Mouse (Mus musculus): ENCODE measurements around the gene Zkscan6. TPM values are rescaled to one million over a fixed set of nuclear protein-coding genes. Genes with fewer than 3 reads are reported as not detected.

Gene Zkscan6
- polyA plus RNA-seq, 1 experiment, result 3.1 TPM

DNA sequence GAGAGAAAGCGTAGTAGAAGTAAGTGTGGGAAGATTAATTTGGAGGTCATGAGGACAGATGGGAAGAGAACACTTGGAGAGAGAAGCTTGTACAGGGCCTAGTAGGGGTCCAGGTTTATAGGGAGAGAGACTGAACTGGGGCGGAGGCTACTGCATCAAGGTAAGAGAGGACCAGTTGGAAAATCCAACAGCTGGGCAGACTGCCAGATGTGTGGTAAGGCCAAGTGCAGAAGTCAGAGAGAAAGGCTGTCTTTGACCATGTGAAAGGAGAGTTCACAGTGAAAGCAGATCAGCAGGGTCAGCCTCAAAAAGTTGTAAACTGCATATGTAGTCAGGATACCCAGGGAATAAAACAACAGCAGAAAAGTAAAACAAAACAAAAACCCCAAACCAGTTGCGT, 17.6 kb downstream of the Zkscan6 start:
- no peak overlapping the region for H3K27ac ChIP-seq (ENCODE audit: insufficient read depth, low read depth, low read length)
- no peak overlapping the region for H3K4me3 ChIP-seq (ENCODE audit: insufficient read depth, low read depth, low read length)
- peaks cover 15% of the 10 kb centered on the region for H3K36me3 ChIP-seq (ENCODE audit: control insufficient read depth, insufficient read depth, low read length)
- no peaks in the 10 kb centered on the region for H3K27me3 ChIP-seq (replicated peaks; ENCODE audit: control insufficient read depth, insufficient read depth, low read length)
- WGBS, result 83% methylated on average over 3 of the region's 3 CpGs
- TF ChIP-seq POLR2A (IDR thresholded peaks at IDR 0.05; ENCODE audit: low read depth, low read length) (no peak), CTCF (conservative IDR thresholded peaks at IDR 0.05; ENCODE audit: insufficient read depth, insufficient read length, low read depth, low read length) (no peak)
- peak; percentile 5 for DNase-seq
- H3K4me1 ChIP-seq (ENCODE audit: control insufficient read depth, insufficient read depth, low read length), result no peaks in the 10 kb centered on the region

DNA sequence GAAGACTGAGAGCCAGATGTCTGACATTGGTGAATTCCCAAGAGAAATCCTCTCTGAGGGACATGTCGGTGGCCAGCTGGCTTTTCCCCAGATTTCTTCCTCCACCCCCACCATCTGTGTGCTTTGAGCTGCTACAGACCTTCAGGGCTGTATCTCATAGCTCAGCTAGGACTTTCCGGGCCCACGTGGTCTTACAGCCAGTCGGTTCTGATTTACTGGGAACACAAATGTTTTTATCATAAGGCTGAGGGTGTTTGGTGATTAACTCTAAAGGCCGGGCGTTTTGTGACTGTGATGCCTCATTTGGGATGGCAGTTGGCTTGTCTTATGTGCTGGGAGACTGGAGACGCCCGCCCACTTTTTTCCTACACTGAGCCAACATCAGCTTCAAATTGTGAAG, 32.0 kb downstream of the Zkscan6 start:
- WGBS, result 57% methylated on average over 8 of the region's 8 CpGs
- H3K4me1 ChIP-seq (ENCODE audit: control insufficient read depth, insufficient read depth, low read length), result no peaks in the 10 kb centered on the region
- H3K36me3 ChIP-seq (ENCODE audit: control insufficient read depth, insufficient read depth, low read length), result no peaks in the 10 kb centered on the region
- H3K27me3 ChIP-seq (replicated peaks; ENCODE audit: control insufficient read depth, insufficient read depth, low read length), result no peaks in the 10 kb centered on the region
- no peak for DNase-seq
- TF ChIP-seq CTCF (conservative IDR thresholded peaks at IDR 0.05; ENCODE audit: insufficient read depth, insufficient read length, low read depth, low read length) (no peak), POLR2A (IDR thresholded peaks at IDR 0.05; ENCODE audit: low read depth, low read length) (no peak)
- H3K4me3 ChIP-seq (ENCODE audit: insufficient read depth, low read depth, low read length), result no peak overlapping the region
- H3K27ac ChIP-seq (ENCODE audit: insufficient read depth, low read depth, low read length), result no peak overlapping the region

DNA sequence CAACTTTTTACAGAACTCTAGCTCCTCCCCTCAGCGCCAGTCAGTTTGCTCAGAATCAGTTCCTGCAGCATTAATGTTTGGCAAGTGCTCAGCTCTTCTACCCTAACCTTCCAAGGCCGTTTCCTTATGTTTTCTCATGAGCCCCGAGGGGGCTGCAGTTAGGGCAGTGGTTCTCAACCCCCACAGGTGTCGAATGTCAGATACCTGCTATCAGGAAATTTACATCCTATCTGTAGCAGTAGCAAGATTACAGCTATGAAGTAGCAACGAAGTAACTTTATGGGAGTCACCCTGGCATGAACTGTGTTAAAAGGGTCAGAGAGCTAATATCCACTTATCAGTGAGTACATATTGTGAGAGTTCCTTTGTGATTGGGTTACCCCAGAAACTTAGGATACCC, 39.5 kb downstream of the Zkscan6 start:
- DNase-seq, result no peak
- Histone ChIP-seq H3K4me3 (ENCODE audit: insufficient read depth, low read depth, low read length) (no peak overlapping the region), H3K27me3 (replicated peaks; ENCODE audit: control insufficient read depth, insufficient read depth, low read length) (no peaks in the 10 kb centered on the region), H3K36me3 (ENCODE audit: control insufficient read depth, insufficient read depth, low read length) (no peaks in the 10 kb centered on the region), H3K27ac (ENCODE audit: insufficient read depth, low read depth, low read length) (no peak overlapping the region), H3K4me1 (ENCODE audit: control insufficient read depth, insufficient read depth, low read length) (no peaks in the 10 kb centered on the region)
- WGBS, result 52% methylated on average over 5 of the region's 5 CpGs
- TF ChIP-seq CTCF (conservative IDR thresholded peaks at IDR 0.05; ENCODE audit: insufficient read depth, insufficient read length, low read depth, low read length), result no peak
- no peak for TF ChIP-seq POLR2A (IDR thresholded peaks at IDR 0.05; ENCODE audit: low read depth, low read length)

DNA sequence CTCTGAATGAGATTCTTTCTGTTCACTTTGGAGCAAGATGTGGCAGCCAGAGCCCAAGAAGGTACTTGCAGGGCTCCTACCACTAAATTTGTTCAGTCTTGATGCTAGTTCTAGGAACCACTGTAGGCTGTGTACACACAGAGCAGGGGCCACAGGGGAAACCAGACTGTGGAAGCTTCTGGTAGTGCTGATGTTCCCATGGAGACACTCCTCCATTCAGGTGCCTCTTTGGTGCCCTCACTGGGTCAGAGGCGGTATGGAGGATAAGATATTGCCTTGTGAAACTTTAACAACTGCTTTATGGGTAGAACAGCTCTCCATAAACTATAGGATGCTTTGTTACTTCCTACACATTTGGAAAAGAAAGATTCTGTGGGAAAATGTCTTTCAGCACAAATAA, 45.1 kb downstream of the Zkscan6 start:
- Histone ChIP-seq H3K4me3 (ENCODE audit: insufficient read depth, low read depth, low read length) (no peak overlapping the region), H3K27ac (ENCODE audit: insufficient read depth, low read depth, low read length) (no peak overlapping the region), H3K27me3 (replicated peaks; ENCODE audit: control insufficient read depth, insufficient read depth, low read length) (no peaks in the 10 kb centered on the region), H3K4me1 (ENCODE audit: control insufficient read depth, insufficient read depth, low read length) (no peaks in the 10 kb centered on the region), H3K36me3 (ENCODE audit: control insufficient read depth, insufficient read depth, low read length) (no peaks in the 10 kb centered on the region)
- DNase-seq, result no peak
- no peak for TF ChIP-seq POLR2A (IDR thresholded peaks at IDR 0.05; ENCODE audit: low read depth, low read length)
- TF ChIP-seq CTCF (conservative IDR thresholded peaks at IDR 0.05; ENCODE audit: insufficient read depth, insufficient read length, low read depth, low read length), result 0 out of 2 replicates have a peak, but pooled peaks have one; percentile 18
- 16% methylated on average over 1 of the region's 1 CpGs for WGBS

DNA sequence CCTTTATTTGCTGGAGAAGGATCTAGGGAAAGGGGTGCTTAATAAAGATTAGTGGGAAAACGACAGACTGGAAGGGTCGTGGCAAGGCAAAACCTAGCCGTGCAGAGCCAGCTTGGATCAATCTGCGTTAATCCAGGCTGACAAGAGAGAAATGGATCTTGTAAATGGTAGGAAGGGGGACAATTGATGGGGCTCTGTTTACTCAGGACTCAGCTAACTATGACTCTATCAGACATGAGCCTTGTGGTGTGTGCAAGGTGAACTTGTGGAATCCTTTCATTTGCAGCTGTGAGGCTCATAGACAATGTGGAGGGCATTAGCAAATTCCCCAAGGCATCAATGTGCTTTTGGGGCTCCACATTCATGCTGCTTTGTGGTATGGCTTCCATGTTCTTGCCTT, 54.5 kb downstream of the Zkscan6 start:
- WGBS, result 46% methylated on average over 4 of the region's 4 CpGs
- TF ChIP-seq CTCF (conservative IDR thresholded peaks at IDR 0.05; ENCODE audit: insufficient read depth, insufficient read length, low read depth, low read length), result no peak
- no peak for TF ChIP-seq POLR2A (IDR thresholded peaks at IDR 0.05; ENCODE audit: low read depth, low read length)
- Histone ChIP-seq H3K36me3 (ENCODE audit: control insufficient read depth, insufficient read depth, low read length) (no peaks in the 10 kb centered on the region), H3K4me3 (ENCODE audit: insufficient read depth, low read depth, low read length) (no peak overlapping the region), H3K27ac (ENCODE audit: insufficient read depth, low read depth, low read length) (no peak overlapping the region), H3K4me1 (ENCODE audit: control insufficient read depth, insufficient read depth, low read length) (no peaks in the 10 kb centered on the region), H3K27me3 (replicated peaks; ENCODE audit: control insufficient read depth, insufficient read depth, low read length) (no peaks in the 10 kb centered on the region)
- DNase-seq, result no peak

DNA sequence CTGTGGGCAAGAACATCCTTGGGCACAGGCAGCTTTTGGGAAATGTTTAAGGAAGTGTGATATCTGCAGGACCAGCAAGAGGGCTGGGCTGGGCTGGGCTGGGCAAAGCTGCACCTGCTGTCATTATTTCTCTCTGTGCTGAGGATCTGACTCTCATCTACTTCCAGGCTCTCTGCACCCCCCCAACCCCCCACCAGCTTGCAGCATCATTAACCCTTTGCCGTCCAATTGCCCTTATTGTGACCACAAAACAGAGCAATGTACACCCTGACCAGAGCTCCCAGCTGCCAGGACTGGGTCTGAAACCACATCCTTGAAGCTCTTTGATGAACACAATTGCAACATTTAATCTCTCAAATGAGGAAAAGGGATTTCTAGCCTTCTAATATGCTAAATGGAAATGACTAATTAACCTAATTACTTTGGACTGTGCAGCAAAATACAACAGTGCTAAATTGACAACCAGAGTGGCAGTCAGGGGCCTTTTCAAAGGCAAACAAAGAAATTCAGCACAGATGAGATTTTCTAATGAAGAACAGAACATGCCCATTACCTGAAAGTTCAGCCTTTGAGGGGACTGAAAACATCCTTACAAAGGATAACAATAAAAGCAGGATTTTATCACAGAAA, 70.3 kb downstream of the Zkscan6 start:
- no peak overlapping the region for H3K4me3 ChIP-seq (ENCODE audit: insufficient read depth, low read depth, low read length)
- no peak for DNase-seq
- WGBS, result 77% methylated on average over 1 of the region's 1 CpGs
- no peaks in the 10 kb centered on the region for H3K27me3 ChIP-seq (replicated peaks; ENCODE audit: control insufficient read depth, insufficient read depth, low read length)
- no peak overlapping the region for H3K27ac ChIP-seq (ENCODE audit: insufficient read depth, low read depth, low read length)
- TF ChIP-seq POLR2A (IDR thresholded peaks at IDR 0.05; ENCODE audit: low read depth, low read length), result no peak
- TF ChIP-seq CTCF (conservative IDR thresholded peaks at IDR 0.05; ENCODE audit: insufficient read depth, insufficient read length, low read depth, low read length), result no peak
- no peaks in the 10 kb centered on the region for H3K4me1 ChIP-seq (ENCODE audit: control insufficient read depth, insufficient read depth, low read length)
- no peaks in the 10 kb centered on the region for H3K36me3 ChIP-seq (ENCODE audit: control insufficient read depth, insufficient read depth, low read length)

Other genes starting within 250 kb of the Zkscan6 start
- gene Map2k4, start 18.9 kb upstream of the Zkscan6 start, polyA plus RNA-seq (2012; rRNA removed), result 17.3 and 18.6 TPM in 2 replicates

All from kidney, adult 2 months (tissue).